In the genomic region with DNA sequence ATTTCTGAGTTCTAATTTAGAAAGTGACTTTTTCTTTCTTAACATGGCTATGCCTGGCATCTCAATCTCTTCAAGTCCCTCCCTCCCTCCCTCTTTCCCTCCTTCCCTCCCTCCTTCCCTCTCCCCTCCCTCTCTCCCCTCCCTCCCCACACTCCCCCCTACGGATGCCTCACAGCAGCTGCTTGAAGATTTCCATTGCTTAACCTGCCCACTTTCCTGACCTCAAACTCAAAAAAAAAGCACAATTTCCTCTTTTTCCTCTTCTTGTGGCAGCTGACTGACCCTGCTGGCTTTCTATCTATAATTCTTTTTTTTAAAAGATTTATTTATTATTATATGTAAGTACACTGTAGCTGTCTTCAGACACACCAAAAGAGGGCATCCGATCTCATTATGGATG, we compare ENCODE assay signal across 22 mouse cellular contexts. TPM values are rescaled to one million over a fixed set of nuclear protein-coding genes. Genes with fewer than 3 reads are reported as not detected.
A peak's percentile ranks its signal among the peaks of the same experiment; 100 is the strongest.
DNase-seq lines count a peak whose midpoint lies in the region; ATAC-seq and TF ChIP-seq lines count a peak whose summit lies in the region.
"Had no signal": no experiment of that assay in that cellular context is flagged by ENCODE, and none has a peak within 500 bp of the region (broad histone marks: within the 10 kb centered on the region; RNA-seq: fewer than 3 reads in every experiment).

No protein-coding gene starts in this region.

- H3K27me3 ChIP-seq in heart, adult 2 months (ENCODE audit: control insufficient read depth, insufficient read depth, low read length), result no peaks in the 10 kb centered on the region
- H3K27me3 ChIP-seq: embryonic facial prominence, embryonic 13.5 days; forebrain, embryonic 12.5 days; hindbrain, embryonic 12.5 days had no signal

- no peak for DNase-seq in heart, adult 18-20 months
- DNase-seq in heart, adult 2 months, result no peak
- no peak for DNase-seq in c-Kit-positive CD71-positive TER-119-positive erythroid progenitor cells, embryonic 14.5 days (ENCODE audit: low spot score)
- DNase-seq: adrenal gland, postnatal 14 days; B cell, adult 2 months; cerebellum, adult 11 months; cerebellum, adult 8-10 months; cerebellum, postnatal 25 days; gastrocnemius, postnatal 10 days; heart, postnatal 36 days had no signal

- H3K27ac ChIP-seq in bone marrow macrophage, adult 2 months (ENCODE audit: insufficient read depth, low read depth, low read length), result peak overlapping the region; percentile 69
- H3K27ac ChIP-seq in heart, adult 2 months, result no peak overlapping the region
- H3K27ac ChIP-seq: embryonic facial prominence, embryonic 13.5 days; forebrain, embryonic 12.5 days; heart, embryonic 13.5 days; hindbrain, embryonic 12.5 days had no signal

- peak; percentile 85 for ATAC-seq in granulocyte monocyte progenitor cell, adult 5-6 weeks (replicated peaks; ENCODE audit: poor library complexity, severe bottlenecking)
- peak; percentile 82 for ATAC-seq in megakaryocyte, adult 5-6 weeks (ENCODE audit: poor library complexity, severe bottlenecking)
- ATAC-seq: CD4-positive, CD25-positive, alpha-beta regulatory T cell, adult 4 months; forebrain, embryonic 16.5 days; hindbrain, embryonic 16.5 days; inflammation-experienced regulatory T-cells, adult 6 months had no signal

- no peak for TF ChIP-seq POLR2A in bone marrow macrophage, adult 2 months (IDR thresholded peaks at IDR 0.05; ENCODE audit: borderline replicate concordance, low read depth, low read length)
- no peak for TF ChIP-seq POLR2A in heart, adult 2 months (IDR thresholded peaks at IDR 0.05; ENCODE audit: insufficient read depth, low read depth, low read length)

- H3K36me3 ChIP-seq in heart, adult 2 months (ENCODE audit: control insufficient read depth, insufficient read depth, low read length), result no peaks in the 10 kb centered on the region
- H3K36me3 ChIP-seq: embryonic facial prominence, embryonic 13.5 days; forebrain, embryonic 12.5 days; G1E; heart, embryonic 13.5 days; hindbrain, embryonic 12.5 days had no signal

- no peak for TF ChIP-seq CTCF in bone marrow macrophage, adult 2 months (IDR thresholded peaks at IDR 0.05; ENCODE audit: low read depth, low read length)
- TF ChIP-seq CTCF in heart, adult 2 months (IDR thresholded peaks at IDR 0.05), result no peak

- 56% methylated on average over 2 of the region's 2 CpGs for WGBS in heart, adult 2 months

- H3K4me1 ChIP-seq in bone marrow macrophage, adult 2 months (ENCODE audit: control insufficient read depth, insufficient read depth, low read length), result peaks cover 30% of the 10 kb centered on the region
- H3K4me1 ChIP-seq in heart, adult 2 months (ENCODE audit: control insufficient read depth, insufficient read depth, low read length), result no peaks in the 10 kb centered on the region
- H3K4me1 ChIP-seq: embryonic facial prominence, embryonic 13.5 days; forebrain, embryonic 12.5 days; heart, embryonic 13.5 days; hindbrain, embryonic 12.5 days had no signal

- TF ChIP-seq EP300 in heart, adult 2 months (IDR thresholded peaks at IDR 0.05; ENCODE audit: insufficient read depth, low read depth, low read length), result no peak

- H3K4me3 ChIP-seq in bone marrow macrophage, adult 2 months (ENCODE audit: insufficient read depth, low read length), result no peak overlapping the region
- H3K4me3 ChIP-seq in heart, adult 2 months, result no peak overlapping the region
- H3K4me3 ChIP-seq: embryonic facial prominence, embryonic 13.5 days; forebrain, embryonic 12.5 days; heart, embryonic 13.5 days; hindbrain, embryonic 12.5 days had no signal

- H3K9ac ChIP-seq in heart, adult 2 months (ENCODE audit: low read depth, low read length), result no peak overlapping the region
- H3K9ac ChIP-seq: embryonic facial prominence, embryonic 13.5 days; forebrain, embryonic 12.5 days; heart, embryonic 13.5 days; hindbrain, embryonic 12.5 days had no signal

- intact Hi-C loops in heart, adult 2 months (cut with DNase I), result no loop called here

- no peaks in the 10 kb centered on the region for H3K79me2 ChIP-seq in heart, adult 2 months (replicated peaks; ENCODE audit: control insufficient read depth, insufficient read depth, low read length)

RNA-seq across cellular contexts. Expression of gene Tomm20, which starts 44.6 kb away (rescaled TPM):
- polyA plus RNA-seq in bone marrow macrophage, adult 2 months (2012; ENCODE audit: insufficient read depth, insufficient read length, missing spikeins), result 79.4 and 89.9 TPM in 2 replicates
- total RNA-seq in granulocyte monocyte progenitor cell, adult 5-6 weeks (2014; fragmentation: Nextera tagmentation), result 72.5 and 80.0 TPM in 2 replicates
- 237 and 273 TPM in 2 replicates for total RNA-seq in granulocyte monocyte progenitor cell, adult 5-6 weeks (2017)
- total RNA-seq in megakaryocyte, adult 5-6 weeks (2015), result 47.7 and 70.1 TPM in 2 replicates
- 69.9 and 71.9 TPM in 2 replicates for total RNA-seq in megakaryocyte, adult 5-6 weeks (2017)
- 10 to 100 TPM; 93.5 to 97.6 TPM for total RNA-seq in heart, adult 18-20 months (2021)
- total RNA-seq in heart, adult 2 months (2021), result 10 to 100 TPM; 70.1 to 96.2 TPM
- polyA plus RNA-seq in heart, adult 2 months (2012; rRNA removed), result 67.8 and 195 TPM in 2 replicates
